Mouse (Mus musculus): Measurements from ENCODE around the gene Alpi. TPM values are rescaled to one million over a fixed set of nuclear protein-coding genes. Genes with fewer than 3 reads are reported as not detected.

The Alpi gene
- total and polyA plus RNA-seq, 3 experiments, result not detected

- no peak for TF ChIP-seq CHD1 (IDR thresholded peaks at IDR 0.05; ENCODE audit: low read depth, low read length)
- TF ChIP-seq POLR2AphosphoS2 (IDR thresholded peaks at IDR 0.05; ENCODE audit: low read length), result no peak
- TF ChIP-seq MAZ (IDR thresholded peaks at IDR 0.05; ENCODE audit: low read depth, low read length), result no peak
- no peak for TF ChIP-seq BHLHE40 (IDR thresholded peaks at IDR 0.05; ENCODE audit: borderline replicate concordance, low read depth, low read length)
- no peak for TF ChIP-seq MYC (IDR thresholded peaks at IDR 0.05; ENCODE audit: low read depth, low read length)
- no peak for TF ChIP-seq KAT2A (conservative IDR thresholded peaks at IDR 0.05; ENCODE audit: low read depth, low read length)
- no peak for TF ChIP-seq TAL1 (IDR thresholded peaks at IDR 0.05; ENCODE audit: low read length)
- no peak for TF ChIP-seq ZC3H11A (IDR thresholded peaks at IDR 0.05; ENCODE audit: low read depth, low read length)
- no peak for TF ChIP-seq NRF1 (IDR thresholded peaks at IDR 0.05; ENCODE audit: insufficient read depth, low read depth, low read length, poor library complexity, severe bottlenecking)
- TF ChIP-seq CTCF (IDR thresholded peaks at IDR 0.05 in 2 of 3, conservative IDR thresholded peaks at IDR 0.05 in 1 of 3; ENCODE audit: control insufficient read depth in 1 of 3, insufficient read depth in 1 of 3, low read depth in 2 of 3, low read length in 3 of 3, poor library complexity in 1 of 3, severe bottlenecking in 1 of 3), result no peak
- TF ChIP-seq USF2 (IDR thresholded peaks at IDR 0.05; ENCODE audit: borderline replicate concordance in 1 of 2, insufficient read depth in 1 of 2, low read depth in 1 of 2, low read length in 2 of 2), result no peak
- TF ChIP-seq SMC3 (IDR thresholded peaks at IDR 0.05; ENCODE audit: low read depth, low read length), result no peak
- no peak for TF ChIP-seq CHD2 (IDR thresholded peaks at IDR 0.05; ENCODE audit: low read length)
- no peak for TF ChIP-seq UBTF (IDR thresholded peaks at IDR 0.05; ENCODE audit: borderline replicate concordance, insufficient read depth, low read depth, low read length)
- TF ChIP-seq HCFC1 (IDR thresholded peaks at IDR 0.05; ENCODE audit: low read depth, low read length), result no peak
- TF ChIP-seq POLR2A (IDR thresholded peaks at IDR 0.05; ENCODE audit: control insufficient read depth in 1 of 2, insufficient read depth in 1 of 2, low read depth in 1 of 2, low read length in 2 of 2, poor library complexity in 1 of 2), result no peak
- H3K27ac ChIP-seq (ENCODE audit: control insufficient read depth, low read depth, low read length), result no peak overlapping the region
- no peaks in the 10 kb centered on the region; a peak in 1 of 4 replicates for H3K27me3 ChIP-seq (ENCODE audit: control insufficient read depth in 1 of 2, insufficient read depth in 2 of 2, low read length in 2 of 2)
- no peak overlapping the region for H3K9ac ChIP-seq (ENCODE audit: control insufficient read depth, low read depth, low read length, poor library complexity, severe bottlenecking)
- H3K9me3 ChIP-seq (replicated peaks; ENCODE audit: insufficient read depth, low read length), result no peaks in the 10 kb centered on the region
- H3K4me1 ChIP-seq (ENCODE audit: control insufficient read depth in 1 of 2, insufficient read depth in 2 of 2, low read length in 2 of 2), result no peaks in the 10 kb centered on the region
- H3K36me3 ChIP-seq (ENCODE audit: control insufficient read depth in 1 of 2, insufficient read depth in 2 of 2, low read length in 2 of 2), result peaks cover 0 to 2% of the 10 kb centered on the region in 2 experiments; a peak in 2 of 4 replicates
- no peak for DNase-seq (ENCODE audit: low read depth, low spot score)
- no peaks in the 10 kb centered on the region for H3K79me2 ChIP-seq (ENCODE audit: control insufficient read depth, insufficient read depth, low read length, poor library complexity)
- no peak overlapping the region for H3K4me3 ChIP-seq (ENCODE audit: control insufficient read depth in 1 of 2, insufficient read depth in 1 of 2, low read depth in 2 of 2, low read length in 2 of 2)
Observed at GRCm38 (mm10) chr1:87108564-87108963, 7.2 kb upstream of the Alpi start.

GRCm38 (mm10) chr1:87106536-87106935 is 5.1 kb upstream of the Alpi start:
- peaks cover 0 to under 1% of the 10 kb centered on the region in 2 experiments; a peak in 2 of 4 replicates for H3K36me3 ChIP-seq (ENCODE audit: control insufficient read depth in 1 of 2, insufficient read depth in 2 of 2, low read length in 2 of 2)
- H3K79me2 ChIP-seq (ENCODE audit: control insufficient read depth, insufficient read depth, low read length, poor library complexity), result no peaks in the 10 kb centered on the region
- no peaks in the 10 kb centered on the region for H3K9me3 ChIP-seq (replicated peaks; ENCODE audit: insufficient read depth, low read length)
- H3K9ac ChIP-seq (ENCODE audit: control insufficient read depth, low read depth, low read length, poor library complexity, severe bottlenecking), result no peak overlapping the region
- H3K27me3 ChIP-seq (ENCODE audit: control insufficient read depth in 1 of 2, insufficient read depth in 2 of 2, low read length in 2 of 2), result no peaks in the 10 kb centered on the region; a peak in 1 of 4 replicates
- no peaks in the 10 kb centered on the region for H3K4me1 ChIP-seq (ENCODE audit: control insufficient read depth in 1 of 2, insufficient read depth in 2 of 2, low read length in 2 of 2)
- TF ChIP-seq MAX (IDR thresholded peaks at IDR 0.05; ENCODE audit: low read length) (no peak), GATA1 (IDR thresholded peaks at IDR 0.05; ENCODE audit: low read depth, low read length) (no peak), MYB (IDR thresholded peaks at IDR 0.05; ENCODE audit: low read depth, low read length) (no peak), BHLHE40 (IDR thresholded peaks at IDR 0.05; ENCODE audit: borderline replicate concordance, low read depth, low read length) (no peak)
- no peak overlapping the region for H3K4me3 ChIP-seq (ENCODE audit: control insufficient read depth in 1 of 2, insufficient read depth in 1 of 2, low read depth in 2 of 2, low read length in 2 of 2)
- no peak for DNase-seq (ENCODE audit: low read depth, low spot score)
- no peak overlapping the region for H3K27ac ChIP-seq (ENCODE audit: control insufficient read depth, low read depth, low read length)

Data from MEL (cell line).